Mouse (Mus musculus): ENCODE data around the gene A830031A19Rik. TPM values are rescaled to one million over a fixed set of nuclear protein-coding genes. Genes with fewer than 3 reads are reported as not detected.

A830031A19Rik gene
- not detected for polyA plus RNA-seq (2014; fragmentation: Illumina TruSeq; extraction: RNeasy Lipid Tissue Mini Kit (QIAGEN cat#74804); ENCODE audit: low read depth, low replicate concordance)

DNA sequence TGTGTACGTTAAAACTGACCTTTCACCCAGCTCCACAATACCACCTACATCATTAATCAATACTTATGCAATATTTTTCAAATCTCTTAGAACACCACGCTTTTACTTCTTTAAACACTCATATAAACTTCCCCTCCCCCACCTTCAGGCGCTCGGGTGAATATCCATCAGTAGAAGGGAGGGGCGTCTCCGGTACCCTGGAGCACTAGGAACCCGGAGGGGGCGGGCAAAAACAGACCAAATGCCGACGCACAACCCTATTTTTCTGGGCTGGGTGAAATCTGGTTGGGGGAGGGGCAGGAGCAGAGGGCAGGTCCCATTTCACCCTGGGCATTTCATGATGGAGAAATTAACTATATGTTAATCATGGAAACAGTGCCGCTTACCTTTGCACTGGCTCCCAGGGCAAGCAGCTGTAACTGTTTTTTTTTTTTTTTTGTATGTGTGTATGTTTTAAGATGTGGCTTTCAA is at the start of gene A830031A19Rik:
Gene A830031A19Rik (minus strand): TSS at position 421 of the 471 bp plus-strand sequence.

DNA sequence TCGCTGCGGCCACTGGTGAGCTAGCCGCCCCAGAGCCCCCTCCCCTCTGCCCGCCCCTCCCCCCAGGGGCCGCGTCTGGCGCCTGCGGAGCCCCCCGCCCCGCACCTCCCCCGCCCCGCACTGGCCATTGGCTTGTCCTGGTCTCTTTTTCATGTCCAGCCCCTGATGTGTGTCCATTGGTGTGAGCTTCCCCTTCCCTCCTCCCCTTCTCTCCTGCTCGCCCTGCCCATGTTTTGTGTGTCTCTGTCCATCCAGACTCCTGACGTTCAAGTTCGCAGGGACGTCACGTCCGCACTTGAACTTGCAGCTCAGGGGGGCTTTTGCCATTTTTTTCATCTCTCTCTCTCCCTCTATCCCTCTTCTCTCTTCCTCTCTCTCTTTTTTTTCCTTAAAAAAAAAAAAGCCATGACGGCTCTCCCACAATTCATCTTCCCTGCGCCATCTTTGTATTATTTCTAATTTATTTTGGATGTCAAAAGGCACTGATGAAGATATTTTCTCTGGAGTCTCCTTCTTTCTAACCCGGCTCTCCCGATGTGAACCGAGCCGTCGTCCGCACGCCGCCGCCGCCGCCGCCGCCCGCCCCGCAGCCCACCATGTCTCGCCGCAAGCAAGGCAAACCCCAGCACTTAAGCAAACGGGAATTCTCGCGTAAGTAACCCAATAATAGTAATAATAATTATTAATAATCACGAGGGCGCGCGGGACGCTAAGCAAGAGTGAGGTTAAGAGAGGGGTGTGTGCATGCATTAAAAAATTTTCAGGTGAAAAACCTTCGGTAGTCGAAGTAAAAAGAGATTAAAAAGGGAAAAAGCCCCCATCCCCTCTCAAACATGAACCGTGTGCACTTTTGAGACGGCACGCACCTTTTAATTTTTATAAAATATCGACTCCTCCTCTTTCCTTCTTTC is 3.2 kb upstream of the A830031A19Rik start, which contains the start of gene Bcl11a:
Gene Bcl11a (plus strand): TSS at position 262 of the 911 bp plus-strand sequence.

Other genes starting within 250 kb of the A830031A19Rik start
- 61.3 TPM for gene Papolg, start 179.8 kb downstream of the A830031A19Rik start, polyA plus RNA-seq (2014; fragmentation: Illumina TruSeq; extraction: RNeasy Lipid Tissue Mini Kit (QIAGEN cat#74804); ENCODE audit: low read depth, low replicate concordance)
- 11.3 TPM for gene Bcl11a, start 3.0 kb upstream of the A830031A19Rik start, polyA plus RNA-seq (2014; fragmentation: Illumina TruSeq; extraction: RNeasy Lipid Tissue Mini Kit (QIAGEN cat#74804); ENCODE audit: low read depth, low replicate concordance)

All from sigmoid colon, adult 10 weeks (tissue).